Mouse (Mus musculus) embryo, embryonic 10 days (tissue): ENCODE measurements at regions not wholly inside any gene's neighbourhood (a gene's known extent, or its start where the extent isn't known, plus 50 kb on each side); places are given as distances from the start of the nearest gene placed in this dataset.
"Not testable (repeated sequence)": the region's sequence is repeated elsewhere in the genome, so short reads cannot be mapped to it uniquely, and the experiment has no call there.

Source experiments
- DNase-seq: peaks from one replicate; pipeline ENCODE4 v3.0.0-alpha.2; 2015; ENCODE audit warnings: low spot score

DNA sequence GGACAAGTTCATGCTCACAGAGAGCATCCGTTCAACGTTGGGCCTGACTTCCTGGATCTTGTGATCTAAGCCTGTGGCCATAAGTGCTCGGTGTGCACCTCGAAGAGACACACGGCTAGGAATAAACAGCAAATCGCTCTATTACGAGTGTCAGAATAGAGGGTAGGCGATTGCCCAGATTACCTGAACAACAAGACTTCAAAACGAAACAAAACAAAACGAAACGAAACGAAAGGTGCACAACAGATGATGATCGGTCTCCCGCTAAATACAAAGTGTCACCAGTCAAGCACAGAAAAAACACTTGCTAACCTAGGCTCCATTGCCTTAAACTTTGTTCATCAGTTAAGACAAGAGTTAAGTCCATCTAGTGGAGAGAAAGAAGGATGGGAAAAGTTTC is 67.4 kb downstream of the Pdia4 start:
- not testable (repeated sequence) for DNase-seq

DNA sequence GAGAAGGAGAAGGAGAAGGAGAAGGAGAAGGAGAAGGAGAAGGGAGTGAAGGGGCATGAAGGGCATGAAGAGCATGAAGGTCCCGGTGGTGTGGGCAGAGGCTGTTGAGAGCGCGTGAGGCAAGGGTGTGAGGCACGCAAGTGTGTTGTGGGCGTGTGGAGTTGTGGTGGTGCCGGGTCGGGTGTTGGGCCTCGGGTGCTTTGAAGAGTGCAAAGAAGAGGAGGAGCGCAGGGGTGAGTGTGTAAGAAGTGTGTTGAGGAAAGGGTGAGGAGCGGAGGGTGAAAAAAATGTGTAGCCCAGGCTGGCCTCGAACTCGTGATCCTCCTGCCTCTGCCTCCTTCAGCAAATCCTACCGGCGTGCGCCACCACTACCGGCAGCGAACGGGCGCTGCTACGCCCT is 69.4 kb downstream of the Pdia4 start:
- DNase-seq, result not testable (repeated sequence)

DNA sequence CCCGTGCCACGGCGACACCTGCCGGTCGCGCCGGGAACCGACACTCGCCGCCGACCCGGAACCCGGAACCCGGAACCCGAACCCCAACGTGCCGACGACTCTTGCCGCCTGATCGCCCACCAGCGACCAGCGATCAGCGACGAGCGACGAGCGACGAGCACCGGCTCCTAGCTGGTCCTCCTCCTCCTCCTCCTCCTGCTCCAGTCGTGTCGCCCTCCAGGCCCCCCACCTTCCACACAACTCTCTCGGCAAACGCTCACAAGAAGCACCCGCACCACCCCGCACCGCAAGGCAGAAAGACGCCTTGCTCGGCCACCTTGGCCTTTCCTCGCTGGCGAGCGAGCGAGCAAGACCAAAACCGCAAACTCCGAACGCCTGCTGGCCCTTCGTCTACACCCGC is 73.0 kb downstream of the Pdia4 start:
- peak; percentile 20 for DNase-seq

DNA sequence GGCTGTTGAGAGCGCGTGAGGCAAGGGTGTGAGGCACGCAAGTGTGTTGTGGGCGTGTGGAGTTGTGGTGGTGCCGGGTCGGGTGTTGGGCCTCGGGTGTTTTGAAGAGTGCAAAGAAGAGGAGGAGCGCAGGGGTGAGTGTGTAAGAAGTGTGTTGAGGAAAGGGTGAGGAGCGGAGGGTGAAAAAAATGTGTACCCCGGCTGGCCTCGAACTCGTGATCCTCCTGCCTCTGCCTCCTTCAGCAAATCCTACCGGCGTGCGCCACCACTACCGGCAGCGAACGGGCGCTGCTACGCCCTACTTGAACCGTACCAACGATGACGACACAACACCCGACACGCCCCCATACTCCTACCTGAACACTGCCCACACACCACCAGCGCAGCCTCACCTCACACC is 73.5 kb downstream of the Pdia4 start:
- not testable (repeated sequence) for DNase-seq

DNA sequence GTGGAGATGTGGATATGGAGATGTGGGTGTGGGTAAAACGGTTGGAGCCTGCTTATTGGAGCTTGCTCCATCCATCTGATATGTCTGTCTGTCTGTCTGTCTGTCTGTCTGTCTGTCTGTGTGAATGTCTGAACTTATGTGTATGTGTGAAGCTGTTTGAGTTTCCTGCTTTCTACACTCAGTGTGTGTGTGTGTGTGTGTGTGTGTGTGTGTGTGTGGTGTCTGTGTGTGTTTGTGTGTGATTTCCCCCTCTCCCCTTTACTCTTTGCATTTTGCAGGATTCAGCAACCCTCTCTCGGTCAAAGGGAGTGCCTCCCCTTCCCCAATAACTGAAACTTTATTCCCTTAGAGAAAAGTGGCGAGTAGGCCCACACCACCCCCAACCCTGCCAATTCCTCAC is 75.3 kb downstream of the Pdia4 start:
- not testable (repeated sequence) for DNase-seq
